Mouse (Mus musculus): ENCODE measurements around the gene Zc2hc1c.

GRCm38 (mm10) chr12:85337567-85338311 lies 49.3 kb downstream of the Zc2hc1c start:
- TF ChIP-seq CTCF (IDR thresholded peaks at IDR 0.05; ENCODE audit: insufficient read depth, low read length) = no peak
- TF ChIP-seq POLR2A (IDR thresholded peaks at IDR 0.05; ENCODE audit: borderline replicate concordance, extremely low read depth, low read depth, low read length) = no peak

All from lung, adult 2 months (tissue).